Mouse (Mus musculus) cerebellum, adult 2 months (tissue): ENCODE data around the gene Gm49380.

Experiments used
- CTCF ChIP-seq: fragments of 200-500 bp; IDR thresholded peaks from 2 replicates; pipeline ENCODE4 v1.5.1; 2011; ENCODE audit warnings: low read depth, mild to moderate bottlenecking, control low read depth, low read length, moderate library complexity, borderline replicate concordance; ENCODE audit not compliant: insufficient read depth
- POLR2A ChIP-seq: fragments of 200-500 bp; IDR thresholded peaks from 2 replicates; pipeline ENCODE4 v1.6.1; 2011; ENCODE audit warnings: low read length, control low read depth, borderline replicate concordance; ENCODE audit not compliant: insufficient read depth

DNA sequence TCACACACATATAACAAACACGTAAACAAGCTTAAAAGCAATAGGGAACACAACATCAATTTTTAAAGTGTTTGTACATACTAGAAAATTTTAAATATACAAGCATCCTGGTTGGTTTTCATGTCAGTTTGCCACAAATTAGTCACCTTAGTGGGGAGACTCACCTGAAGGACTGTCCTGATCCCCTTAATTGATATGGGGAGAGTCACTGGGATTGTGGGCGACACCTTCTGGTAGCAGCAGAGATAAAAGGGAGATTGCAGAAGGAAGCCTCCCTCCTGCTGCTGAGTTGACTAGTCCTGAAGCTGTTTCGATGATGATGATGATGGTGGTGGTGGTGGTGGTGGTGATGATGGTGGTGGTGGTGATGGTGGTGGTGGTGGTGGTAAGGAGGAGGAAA is 60.4 kb downstream of the Gm49380 start:
- TF ChIP-seq POLR2A (no peak), CTCF (no peak)
